Mouse (Mus musculus) frontal cortex, postnatal 10 days (tissue): ENCODE results near the gene Naip2.
A peak's percentile ranks its signal among the peaks of the same experiment; 100 is the strongest.
"Not testable (repeated sequence)": the region's sequence is repeated elsewhere in the genome, so short reads cannot be mapped to it uniquely, and the experiment has no call there.

ENCODE experiments used
- DNase-seq, 2 experiments: peaks; one replicate each; pipeline ENCODE4 v3.0.0; 2022; ENCODE audit warnings: low spot score in 2 of 2, mixed read lengths in 1 of 2

Naip2 gene

GRCm38 (mm10) chr13:100201659-100202333, at the start of gene Naip2:
TSS of gene Naip2 (minus strand) at chr13:100202092.
- not testable (repeated sequence) for DNase-seq

DNA sequence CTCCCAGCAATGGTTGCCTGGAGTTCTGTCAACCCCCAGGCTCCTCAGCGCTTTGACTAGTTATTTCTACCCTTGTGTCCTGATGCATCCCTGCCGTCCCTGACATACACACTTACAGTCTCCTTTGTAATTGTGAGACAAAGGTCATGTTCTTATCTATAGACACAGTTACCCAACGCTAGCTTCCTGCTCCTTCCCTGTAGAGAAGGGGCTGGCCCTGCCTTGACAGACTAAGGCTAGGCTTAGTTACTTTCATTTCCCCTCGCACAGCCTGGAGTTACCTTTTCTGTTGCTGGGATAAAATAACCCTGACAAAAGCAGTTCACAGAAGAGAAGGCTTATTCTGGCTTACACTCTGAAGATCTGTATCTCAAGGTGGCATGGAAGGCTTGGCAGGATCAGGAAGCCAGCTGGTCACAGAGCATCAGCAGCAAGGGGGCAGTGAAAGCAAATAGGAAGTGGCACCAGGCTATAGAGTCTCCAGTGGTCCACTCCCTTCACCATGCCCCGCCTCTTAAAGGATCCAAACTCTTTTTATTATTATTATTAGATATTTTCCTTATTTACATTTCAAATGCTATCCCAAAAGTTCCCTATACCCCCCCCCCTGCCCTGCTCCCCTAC, 45.1 kb upstream of the Naip2 start:
- DNase-seq = not testable (repeated sequence)

GRCm38 (mm10) chr13:100246223-100246622, 44.3 kb upstream of the Naip2 start, which contains the start of gene Naip5:
TSS of gene Naip5 (minus strand) at chr13:100246323.
- not testable (repeated sequence) for DNase-seq

GRCm38 (mm10) chr13:100243702-100244101, 41.8 kb upstream of the Naip2 start:
- DNase-seq = no peak

DNA sequence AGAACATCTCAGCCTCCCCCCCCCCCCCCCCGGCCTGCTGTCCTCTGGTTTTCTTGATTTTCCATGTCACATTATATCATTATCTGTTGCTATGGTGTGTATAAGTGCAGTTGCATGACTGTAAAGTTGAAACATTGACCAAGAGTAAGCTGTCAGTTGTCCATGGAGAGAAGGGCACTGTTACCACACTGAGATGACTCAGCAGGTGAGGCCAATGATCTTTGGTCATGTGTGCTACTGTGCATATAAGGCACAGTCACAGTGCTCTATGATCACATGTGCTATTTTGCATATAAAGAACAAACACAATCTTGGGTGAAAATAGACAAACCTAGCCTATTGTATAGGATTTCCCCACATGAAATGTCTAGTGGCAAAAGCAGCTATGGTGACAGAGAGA, 11.8 kb upstream of the Naip2 start:
- DNase-seq = not testable (repeated sequence)

- peak in 1 of 2 experiments; percentile 5 for DNase-seq
Observed at GRCm38 (mm10) chr13:100210540-100210939, 8.6 kb upstream of the Naip2 start.

GRCm38 (mm10) chr13:100203319-100203718, 1.4 kb upstream of the Naip2 start:
- no peak for DNase-seq

DNA sequence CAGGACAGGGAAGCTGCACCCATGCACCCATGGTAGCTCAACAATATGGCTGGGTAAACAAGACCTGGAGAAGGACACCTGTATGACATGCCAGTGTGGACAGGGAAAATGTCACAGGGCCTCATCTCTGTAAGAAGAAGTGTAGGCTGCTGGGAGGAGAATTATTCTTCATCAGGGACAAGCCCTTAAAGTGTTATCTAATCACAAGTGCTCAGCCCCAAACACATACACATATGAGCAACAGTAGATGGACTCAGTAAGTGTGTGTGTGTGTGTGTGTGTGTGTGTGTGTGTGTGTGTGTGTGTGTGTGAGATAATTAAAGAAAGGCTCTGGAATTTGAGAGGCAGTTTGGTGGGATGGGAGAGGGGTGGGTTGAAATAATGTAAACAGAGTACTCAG, 1.1 kb downstream of the Naip2 start:
- DNase-seq = no peak

GRCm38 (mm10) chr13:100195421-100195820, 6.5 kb downstream of the Naip2 start:
- DNase-seq = no peak

- DNase-seq = not testable (repeated sequence)
Observed at GRCm38 (mm10) chr13:100183111-100183510, 18.8 kb downstream of the Naip2 start.

GRCm38 (mm10) chr13:100174360-100174759, 27.5 kb downstream of the Naip2 start:
- not testable (repeated sequence) for DNase-seq

DNA sequence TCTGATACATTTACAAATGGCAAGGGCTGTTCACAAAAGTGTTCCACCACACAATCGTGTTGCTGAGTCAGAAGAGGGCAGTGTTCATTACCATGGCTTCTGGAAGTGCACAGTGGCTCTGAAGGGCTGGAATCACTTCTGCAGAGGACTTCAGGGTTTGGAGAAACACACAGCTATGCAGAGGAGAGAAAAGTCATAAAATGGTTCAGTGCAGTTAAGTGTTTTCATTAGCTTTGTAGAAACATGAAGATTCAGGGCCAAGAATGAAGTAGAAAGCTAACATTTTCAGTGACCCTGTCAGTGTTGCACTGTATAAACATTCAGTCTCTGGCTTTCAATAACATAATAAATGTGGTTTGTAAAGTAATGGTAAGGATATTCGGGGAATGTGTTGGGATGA, 35.5 kb downstream of the Naip2 start:
- DNase-seq = not testable (repeated sequence)

- DNase-seq = not testable (repeated sequence)
Observed at GRCm38 (mm10) chr13:100162467-100162866, 39.4 kb downstream of the Naip2 start.

GRCm38 (mm10) chr13:100161171-100161870, 40.6 kb downstream of the Naip2 start:
- not testable (repeated sequence) for DNase-seq

DNA sequence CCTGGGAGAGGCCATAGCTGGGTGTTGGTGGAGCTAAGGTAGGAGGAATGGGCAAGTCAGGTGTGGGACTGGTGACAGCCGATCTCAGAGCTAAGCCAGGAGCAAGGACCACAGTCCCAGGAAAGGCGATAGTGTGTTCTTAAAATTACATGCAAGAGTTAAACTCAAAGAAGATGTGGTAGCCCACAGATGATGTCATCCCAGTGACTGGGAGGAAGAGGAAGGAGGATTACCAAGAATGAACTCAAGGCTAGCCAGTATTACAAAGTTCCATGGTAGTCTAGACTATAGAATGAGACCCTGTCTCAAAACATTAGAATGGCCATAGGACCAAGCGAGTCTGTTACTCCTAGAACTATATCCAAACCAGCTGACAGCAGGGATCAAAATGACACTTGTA, 45.3 kb downstream of the Naip2 start:
- no peak for DNase-seq

- DNase-seq = no peak
Observed at GRCm38 (mm10) chr13:100152659-100153058, 49.2 kb downstream of the Naip2 start.

DNA sequence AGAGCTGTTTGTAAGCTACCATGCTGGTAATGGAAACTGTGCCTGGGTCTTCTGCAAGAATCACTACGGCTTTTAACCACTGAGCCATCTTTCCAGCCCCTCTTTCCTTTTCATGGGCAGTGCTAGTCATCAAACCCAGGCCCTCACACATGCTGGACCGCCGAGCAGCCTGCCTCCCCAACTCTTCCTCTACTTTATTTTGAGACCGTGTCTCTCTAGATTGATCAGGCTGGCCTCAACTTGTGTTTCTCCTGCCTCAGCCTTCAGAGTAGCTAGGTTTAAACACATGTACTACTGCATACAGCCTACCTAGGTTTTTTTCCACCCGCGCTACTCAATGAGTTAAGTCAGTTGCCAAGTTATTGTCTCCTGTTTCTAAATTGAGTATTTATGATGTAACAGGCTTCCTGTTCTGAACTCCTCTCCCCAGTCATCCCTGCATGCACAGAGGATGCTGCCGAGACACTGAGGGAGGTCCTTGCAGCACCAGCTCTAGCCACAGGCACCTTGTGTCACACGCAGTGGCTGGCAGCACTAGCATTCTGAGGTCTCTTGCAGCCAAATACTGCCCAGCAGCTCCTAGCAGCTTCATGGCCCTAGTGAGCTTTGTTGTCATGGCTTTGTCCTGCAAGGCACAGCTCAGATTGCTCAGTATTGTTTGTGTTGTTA, 60.1 kb downstream of the Naip2 start:
- no peak for DNase-seq

- DNase-seq = no peak
Observed at GRCm38 (mm10) chr13:100125258-100125643, 76.6 kb downstream of the Naip2 start.

- DNase-seq = peak; percentile 86 to 93
Observed at GRCm38 (mm10) chr13:100124423-100125257, 77.3 kb downstream of the Naip2 start, which contains the start of gene Smn1. TSS of gene Smn1 (plus strand) at chr13:100124852.

DNA sequence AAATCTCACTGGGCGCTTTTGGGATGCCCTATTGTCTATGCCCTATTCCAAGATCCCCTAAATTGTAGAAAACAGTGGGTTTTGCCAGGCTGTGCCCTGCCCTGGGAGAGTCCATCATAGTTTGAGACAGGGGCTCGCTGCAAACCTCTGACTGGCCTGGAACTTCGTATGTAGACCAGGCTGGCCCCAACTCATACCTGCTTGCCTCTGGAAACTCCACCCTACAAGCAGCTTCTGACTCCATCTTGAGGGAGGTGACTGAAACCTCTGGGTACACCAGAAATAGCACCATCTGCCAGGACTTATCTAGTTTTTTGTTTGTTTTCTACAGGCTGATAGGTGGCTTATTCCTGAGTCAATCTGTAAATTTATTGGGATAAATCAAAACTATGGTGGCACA, 77.9 kb downstream of the Naip2 start:
- no peak for DNase-seq
